Mouse (Mus musculus) splenic B cell, adult 2 months (primary cell): ENCODE data around the gene Phc2.
A peak's percentile ranks its signal among the peaks of the same experiment; 100 is the strongest.

Source experiments
- DNase-seq: peaks from one replicate; pipeline ENCODE4 v3.0.0-alpha.2; 2011; ENCODE audit warnings: low read depth, low spot score
- H3K27me3 ChIP-seq: 2 replicates; pipeline ENCODE4 v1.6.1; 2012; ENCODE audit warnings: mild to moderate bottlenecking, low read length, moderate library complexity, mixed read lengths; ENCODE audit not compliant: control insufficient read depth, poor library complexity, insufficient read depth, severe bottlenecking
- H3K36me3 ChIP-seq: 2 replicates; pipeline ENCODE4 v1.6.1; 2012; ENCODE audit warnings: mild to moderate bottlenecking, low read length, moderate library complexity, mixed read lengths; ENCODE audit not compliant: control insufficient read depth, poor library complexity, insufficient read depth, severe bottlenecking

The Phc2 gene

DNA sequence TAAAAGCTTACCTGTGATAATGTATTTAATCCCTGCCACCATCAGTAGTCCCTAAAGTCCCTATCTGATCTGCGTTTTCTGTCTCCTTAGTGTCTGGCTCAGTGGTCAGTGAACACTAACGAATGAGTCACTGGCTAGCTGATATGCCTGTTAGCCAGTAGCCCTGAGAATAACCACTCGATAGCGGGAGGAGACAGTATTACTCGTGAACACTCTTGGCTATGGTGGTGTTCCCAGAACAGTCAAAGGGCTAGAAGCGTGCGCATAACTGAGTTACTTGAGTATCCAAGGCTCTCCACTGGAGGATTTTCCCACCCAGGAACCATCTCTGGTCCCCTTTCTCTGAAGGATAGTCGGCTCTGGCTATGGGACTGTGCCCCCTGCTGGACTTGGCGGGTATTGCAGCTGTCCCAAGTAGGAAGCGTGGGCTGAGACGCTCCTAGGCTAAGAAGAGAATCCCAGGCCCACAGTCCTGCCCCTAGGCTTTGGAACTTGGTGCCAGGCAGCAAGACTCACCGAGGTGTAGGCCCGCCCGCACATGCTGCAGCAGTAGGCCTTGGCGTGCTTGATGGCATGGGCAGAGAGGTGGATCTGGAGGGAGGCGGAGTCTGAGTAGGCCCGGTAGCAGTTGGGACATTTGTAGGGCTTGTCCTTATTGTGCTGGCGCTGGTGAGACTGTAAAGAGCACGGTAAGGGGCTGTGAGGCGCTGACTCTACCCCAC is 122.2 kb downstream of the Phc2 start:
- Histone ChIP-seq H3K27me3 (no peaks in the 10 kb centered on the region), H3K36me3 (peaks cover 7% of the 10 kb centered on the region)
- DNase-seq, result peak; percentile 79

DNA sequence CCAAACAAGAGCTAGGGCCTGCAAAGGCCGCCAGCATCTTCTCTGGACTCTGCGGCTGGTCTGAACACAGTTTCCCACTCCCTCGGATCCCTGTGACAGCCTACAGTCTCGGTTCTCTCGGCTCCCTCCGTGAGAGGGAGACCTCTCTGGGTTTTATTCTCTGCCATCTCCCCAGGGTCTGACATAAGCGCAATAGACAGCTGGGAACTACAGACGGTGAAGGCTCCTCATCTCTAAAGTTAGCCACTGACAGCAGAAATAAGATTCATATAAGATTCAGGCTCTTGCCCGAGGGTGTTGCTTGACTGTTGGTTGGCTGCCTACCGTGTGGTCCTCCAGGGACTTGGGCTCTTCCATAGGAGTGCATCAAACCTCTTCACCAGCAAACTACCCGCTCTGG is 123.1 kb downstream of the Phc2 start:
- Histone ChIP-seq H3K36me3 (peaks cover 5% of the 10 kb centered on the region), H3K27me3 (no peaks in the 10 kb centered on the region)
- no peak for DNase-seq

DNA sequence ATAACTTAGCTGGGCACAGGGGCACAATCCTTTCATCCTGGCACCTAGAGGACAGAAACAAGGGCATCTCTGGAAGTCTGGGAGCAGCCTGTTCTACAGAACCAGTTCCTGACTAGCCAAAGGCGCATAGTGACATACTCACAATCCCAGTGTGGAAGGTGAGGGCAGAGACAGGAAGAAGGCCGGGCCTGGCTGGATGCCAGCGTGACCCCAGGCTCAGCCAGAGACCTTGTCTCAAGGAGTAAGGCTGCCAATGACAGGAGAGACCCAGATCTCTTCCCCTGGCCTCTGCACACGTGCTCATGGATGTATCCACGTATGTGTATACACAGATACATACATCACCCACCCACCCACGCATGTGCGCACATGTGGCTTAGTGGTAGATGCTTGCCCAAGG is 127.5 kb downstream of the Phc2 start:
- H3K36me3 ChIP-seq, result peaks cover 13% of the 10 kb centered on the region
- H3K27me3 ChIP-seq, result no peaks in the 10 kb centered on the region
- no peak for DNase-seq

GRCm38 (mm10) chr4:128782645-128783044 is 128.1 kb downstream of the Phc2 start:
- no peak for DNase-seq
- peaks cover 17% of the 10 kb centered on the region for H3K36me3 ChIP-seq
- H3K27me3 ChIP-seq, result no peaks in the 10 kb centered on the region

GRCm38 (mm10) chr4:128784950-128785631 is 130.6 kb downstream of the Phc2 start:
- H3K36me3 ChIP-seq, result peaks cover 19% of the 10 kb centered on the region
- H3K27me3 ChIP-seq, result no peaks in the 10 kb centered on the region
- DNase-seq, result peak; percentile 59

- Histone ChIP-seq H3K27me3 (no peaks in the 10 kb centered on the region), H3K36me3 (peaks cover 19% of the 10 kb centered on the region)
- peak; percentile 21 for DNase-seq
Observed at GRCm38 (mm10) chr4:128785921-128786654, 131.6 kb downstream of the Phc2 start.

DNA sequence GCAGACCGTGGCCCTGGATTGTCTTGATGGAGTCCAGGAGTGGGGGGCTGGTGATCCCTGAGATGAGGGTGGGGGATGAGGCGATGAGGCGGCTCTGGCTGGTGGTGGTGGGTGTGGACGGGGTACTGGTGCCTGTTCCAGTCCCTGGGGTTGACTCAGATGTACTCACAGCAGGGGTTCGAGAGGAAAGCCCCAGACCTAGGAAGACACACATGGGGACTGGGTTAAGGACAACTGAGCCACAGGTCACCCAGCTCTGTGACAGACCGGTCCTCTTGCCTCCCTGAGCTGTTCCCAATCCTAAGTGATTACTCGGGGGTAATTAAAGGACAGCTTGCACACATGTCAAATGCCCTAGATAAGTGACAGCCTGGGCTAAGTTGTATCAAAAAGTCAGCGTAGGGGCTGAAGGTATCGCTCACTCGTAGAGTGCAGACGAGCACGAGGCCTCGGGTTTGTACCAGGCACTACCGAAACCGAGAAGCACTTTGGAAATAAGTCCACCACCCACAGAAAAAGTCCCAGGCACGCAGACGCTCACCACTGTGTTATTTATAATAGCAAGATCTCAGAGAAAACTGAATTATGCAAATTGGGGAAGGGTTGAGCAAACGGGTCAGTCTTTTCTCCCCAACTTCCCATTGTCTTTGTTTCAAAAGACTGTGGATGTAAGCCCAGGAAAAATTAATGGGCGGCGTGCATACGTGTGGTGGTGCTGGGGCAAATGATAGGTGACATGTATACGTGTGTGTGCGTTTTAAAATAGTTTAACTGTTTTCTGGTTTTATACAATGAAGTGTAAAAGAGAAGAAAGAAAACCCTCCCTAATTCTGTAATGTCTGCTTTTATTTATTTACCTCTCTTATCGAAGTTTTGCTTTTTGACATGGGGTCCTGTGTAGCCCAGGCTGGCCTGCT is 132.8 kb downstream of the Phc2 start:
- DNase-seq, result peak; percentile 35

GRCm38 (mm10) chr4:128788108-128788507 is 133.6 kb downstream of the Phc2 start:
- DNase-seq, result no peak
- H3K36me3 ChIP-seq, result peaks cover 18% of the 10 kb centered on the region
- no peaks in the 10 kb centered on the region for H3K27me3 ChIP-seq

More for the DNA sequence above, 132.8 kb downstream of the Phc2 start:
- peaks cover 19% of the 10 kb centered on the region for H3K36me3 ChIP-seq
- no peaks in the 10 kb centered on the region for H3K27me3 ChIP-seq

DNA sequence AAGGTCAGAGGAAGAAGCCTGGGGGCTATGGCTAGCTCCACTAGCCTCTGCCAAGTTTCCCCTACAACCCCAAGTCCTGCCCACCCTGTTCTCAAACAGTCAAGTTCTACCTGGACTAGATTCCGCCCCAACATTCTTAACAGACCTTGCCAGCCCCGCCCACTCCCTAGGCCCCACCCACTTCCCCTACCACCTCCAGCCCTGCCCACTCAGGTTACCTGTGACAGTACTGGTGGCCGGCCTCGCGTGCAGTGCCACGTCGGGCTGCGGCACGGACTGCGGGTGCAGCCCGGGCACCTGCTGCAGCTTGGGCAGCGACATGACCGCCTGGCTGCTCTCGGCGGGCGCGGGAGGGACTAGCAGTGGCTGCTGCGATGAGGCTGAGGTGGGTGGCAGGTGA is 135.1 kb downstream of the Phc2 start:
- Histone ChIP-seq H3K27me3 (no peaks in the 10 kb centered on the region), H3K36me3 (peaks cover 15% of the 10 kb centered on the region)
- DNase-seq, result peak; percentile 27

- Histone ChIP-seq H3K27me3 (no peaks in the 10 kb centered on the region), H3K36me3 (no peaks in the 10 kb centered on the region; the same call in 1 of the 2 replicates)
- DNase-seq, result no peak
Observed at GRCm38 (mm10) chr4:128793710-128794109, 139.2 kb downstream of the Phc2 start.

DNA sequence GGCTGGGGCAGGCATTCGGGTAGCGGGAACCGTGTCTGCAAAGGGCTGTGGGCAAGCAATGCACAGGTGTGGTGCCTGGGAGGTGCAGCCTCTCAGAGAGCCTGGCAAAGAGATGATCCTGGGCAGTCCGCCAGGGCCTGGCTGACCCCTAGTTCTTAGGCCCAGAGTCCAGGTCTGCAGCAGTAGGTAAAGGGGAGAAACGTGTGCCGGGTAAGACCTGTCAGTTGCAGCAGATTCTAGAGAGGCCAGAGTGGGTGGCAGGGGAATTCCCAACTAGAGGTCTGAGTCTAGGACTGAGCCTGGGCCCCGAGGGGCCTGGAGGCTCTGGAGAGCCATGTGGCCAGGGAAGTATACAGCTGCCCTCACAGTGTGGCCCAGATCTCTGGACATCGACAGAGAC is 139.7 kb downstream of the Phc2 start:
- no peak for DNase-seq
- no peaks in the 10 kb centered on the region; the same call in 1 of the 2 replicates for H3K36me3 ChIP-seq
- no peaks in the 10 kb centered on the region for H3K27me3 ChIP-seq

- H3K36me3 ChIP-seq, result no peaks in the 10 kb centered on the region; the same call in 1 of the 2 replicates
- no peaks in the 10 kb centered on the region for H3K27me3 ChIP-seq
- DNase-seq, result no peak
Observed at GRCm38 (mm10) chr4:128795596-128795995, 141.1 kb downstream of the Phc2 start.

GRCm38 (mm10) chr4:128796788-128797187 is 142.3 kb downstream of the Phc2 start:
- Histone ChIP-seq H3K36me3 (no peaks in the 10 kb centered on the region; the same call in 1 of the 2 replicates), H3K27me3 (no peaks in the 10 kb centered on the region)
- DNase-seq, result peak; percentile 38
